In genomic region chrX:93631657-93632449, GRCm38 (mm10) we compare ENCODE assay signal across 7 mouse cellular contexts. TPM values are rescaled to one million over a fixed set of nuclear protein-coding genes. Genes with fewer than 3 reads are reported as not detected.
DNase-seq lines count a peak whose midpoint lies in the region; ATAC-seq and TF ChIP-seq lines count a peak whose summit lies in the region.

Gene Pola1, minus strand, starts transcription at chrX:93632155.

- no peak for TF ChIP-seq CTCF in kidney, adult 2 months (conservative IDR thresholded peaks at IDR 0.05; ENCODE audit: insufficient read depth, insufficient read length, low read depth, low read length)
- no peak for TF ChIP-seq CTCF in spleen, adult 2 months (IDR thresholded peaks at IDR 0.05; ENCODE audit: extremely low read depth, insufficient read depth, insufficient read length, insufficient replicate concordance)

- H3K4me2 ChIP-seq in embryonic facial prominence, embryonic 11.5 days (ENCODE audit: low read depth, low read length) = peak within 1 kb of the TSS; percentile 43
- peak within 1 kb of the TSS; percentile 54 for H3K4me2 ChIP-seq in limb, embryonic 12.5 days
- H3K4me2 ChIP-seq in midbrain, embryonic 15.5 days = peak within 1 kb of the TSS; percentile 58

- 17% methylated on average over 52 of the region's 53 CpGs for WGBS in embryonic facial prominence, embryonic 11.5 days
- WGBS in kidney, adult 2 months = under 1% methylated on average over 53 of the region's 53 CpGs
- 19% methylated on average over 53 of the region's 53 CpGs for WGBS in limb, embryonic 12.5 days
- WGBS in midbrain, embryonic 15.5 days = 22% methylated on average over 53 of the region's 53 CpGs
- 25% methylated on average over 53 of the region's 53 CpGs for WGBS in spleen, adult 2 months

- no peak within 1 kb of the TSS for H3K27ac ChIP-seq in embryonic facial prominence, embryonic 11.5 days (replicated peaks; ENCODE audit: low read depth, low read length)
- peak within 1 kb of the TSS; percentile 59; the same call in 1 of the 2 replicates for H3K27ac ChIP-seq in kidney, adult 2 months (ENCODE audit: insufficient read depth, low read depth, low read length)
- peak within 1 kb of the TSS; percentile 69; the same call in 1 of the 2 replicates for H3K27ac ChIP-seq in limb, embryonic 12.5 days
- peak within 1 kb of the TSS; percentile 51 for H3K27ac ChIP-seq in midbrain, embryonic 15.5 days
- peak within 1 kb of the TSS; percentile 50 for H3K27ac ChIP-seq in spleen, adult 2 months (ENCODE audit: insufficient read depth, low read length)

- ATAC-seq in embryonic facial prominence, embryonic 11.5 days (replicated peaks; ENCODE audit: insufficient number of reproducible peaks, low FRiP score, low TSS enrichment, low read depth) = peak; percentile 97
- ATAC-seq in limb, embryonic 12.5 days (ENCODE audit: insufficient number of reproducible peaks, insufficient read depth, low FRiP score, low TSS enrichment, low read depth) = peak; percentile 98
- peak; percentile 99 for ATAC-seq in midbrain, embryonic 15.5 days (replicated peaks)

- no peaks in the 10 kb centered on the region for H3K9me3 ChIP-seq in embryonic facial prominence, embryonic 11.5 days (replicated peaks; ENCODE audit: control insufficient read depth, low read length)
- no peaks in the 10 kb centered on the region for H3K9me3 ChIP-seq in limb, embryonic 12.5 days
- H3K9me3 ChIP-seq in midbrain, embryonic 15.5 days = no peaks in the 10 kb centered on the region

- no peaks in the 10 kb centered on the region for H3K27me3 ChIP-seq in embryonic facial prominence, embryonic 11.5 days (ENCODE audit: control insufficient read depth, insufficient read depth, low read length)
- no peaks in the 10 kb centered on the region for H3K27me3 ChIP-seq in kidney, adult 2 months (replicated peaks; ENCODE audit: control insufficient read depth, insufficient read depth, low read length)
- peaks cover 3% of the 10 kb centered on the region for H3K27me3 ChIP-seq in limb, embryonic 12.5 days
- no peaks in the 10 kb centered on the region for H3K27me3 ChIP-seq in midbrain, embryonic 15.5 days (replicated peaks)
- H3K27me3 ChIP-seq in spleen, adult 2 months (ENCODE audit: control insufficient read depth, insufficient read depth, low read length) = no peaks in the 10 kb centered on the region

- peak within 1 kb of the TSS; percentile 58 for H3K9ac ChIP-seq in embryonic facial prominence, embryonic 11.5 days (replicated peaks; ENCODE audit: low read length)
- H3K9ac ChIP-seq in limb, embryonic 12.5 days (replicated peaks) = peak within 1 kb of the TSS; percentile 51
- H3K9ac ChIP-seq in midbrain, embryonic 15.5 days = peak within 1 kb of the TSS; percentile 40

- peak within 1 kb of the TSS; percentile 55 for H3K4me3 ChIP-seq in embryonic facial prominence, embryonic 11.5 days (ENCODE audit: low read depth, low read length)
- peak within 1 kb of the TSS; percentile 81 for H3K4me3 ChIP-seq in kidney, adult 2 months (ENCODE audit: insufficient read depth, low read depth, low read length)
- peak within 1 kb of the TSS; percentile 51 for H3K4me3 ChIP-seq in limb, embryonic 12.5 days (replicated peaks)
- H3K4me3 ChIP-seq in midbrain, embryonic 15.5 days = peak within 1 kb of the TSS; percentile 60
- H3K4me3 ChIP-seq in spleen, adult 2 months (ENCODE audit: extremely low read depth, insufficient read depth, insufficient read length) = peak within 1 kb of the TSS; percentile 94

- H3K36me3 ChIP-seq in embryonic facial prominence, embryonic 11.5 days (replicated peaks; ENCODE audit: control insufficient read depth, insufficient read depth, low read depth, low read length) = no peaks in the 10 kb centered on the region
- no peaks in the 10 kb centered on the region for H3K36me3 ChIP-seq in kidney, adult 2 months (ENCODE audit: control insufficient read depth, insufficient read depth, low read length)
- H3K36me3 ChIP-seq in limb, embryonic 12.5 days = no peaks in the 10 kb centered on the region
- H3K36me3 ChIP-seq in midbrain, embryonic 15.5 days (replicated peaks) = no peaks in the 10 kb centered on the region
- no peaks in the 10 kb centered on the region for H3K36me3 ChIP-seq in spleen, adult 2 months (ENCODE audit: control insufficient read depth, insufficient read depth, low read length)

- H3K4me1 ChIP-seq in embryonic facial prominence, embryonic 11.5 days (ENCODE audit: control insufficient read depth, insufficient read depth, low read length) = no peaks in the 10 kb centered on the region
- no peaks in the 10 kb centered on the region for H3K4me1 ChIP-seq in kidney, adult 2 months (ENCODE audit: control insufficient read depth, insufficient read depth, low read length)
- no peaks in the 10 kb centered on the region for H3K4me1 ChIP-seq in limb, embryonic 12.5 days (replicated peaks)
- peaks cover 5% of the 10 kb centered on the region for H3K4me1 ChIP-seq in midbrain, embryonic 15.5 days
- H3K4me1 ChIP-seq in spleen, adult 2 months (ENCODE audit: control insufficient read depth, insufficient read depth, insufficient read length) = 0 out of 2 replicates have a peak, but pooled peaks cover 2% of the 10 kb centered on the region

- no peak for TF ChIP-seq POLR2A in kidney, adult 2 months (IDR thresholded peaks at IDR 0.05; ENCODE audit: low read depth, low read length)
- TF ChIP-seq POLR2A in spleen, adult 2 months (IDR thresholded peaks at IDR 0.05; ENCODE audit: low read depth, low read length) = no peak

- DNase-seq in adrenal gland, postnatal 14 days = peak; percentile 92
- peak; percentile 87 for DNase-seq in embryonic facial prominence, embryonic 11.5 days (ENCODE audit: low spot score)
- peak; percentile 87 to 94 for DNase-seq in heart, adult 18-20 months
- DNase-seq in kidney, adult 2 months = peak; percentile 92
- DNase-seq in spleen, adult 2 months (ENCODE audit: low read depth in 1 of 2, low spot score in 2 of 2) = peak; percentile 38 to 65

RNA-seq across cellular contexts. Expression of gene Pola1, which starts in this region (rescaled TPM):
- total RNA-seq in adrenal gland, postnatal 14 days (2021) = 16.1 and 18.3 TPM in 2 replicates
- 21.4 and 22.6 TPM in 2 replicates for polyA plus RNA-seq in embryonic facial prominence, embryonic 11.5 days (2014; fragmentation: Nextera tagmentation; extraction: Ambion mirVana)
- 1 to 10 TPM; 4.9 to 5.5 TPM for total RNA-seq in heart, adult 18-20 months (2021)
- polyA plus RNA-seq in kidney, adult 2 months (2012; rRNA removed) = 0.26 and 0.45 TPM in 2 replicates
- 28.8 and 30.3 TPM in 2 replicates for polyA plus RNA-seq in limb, embryonic 12.5 days (2016; fragmentation: Nextera tagmentation; extraction: Ambion mirVana)
- polyA plus RNA-seq in midbrain, embryonic 15.5 days (2015; fragmentation: Nextera tagmentation; extraction: Ambion mirVana) = 5.4 TPM in 2 replicates
- polyA plus RNA-seq in spleen, adult 2 months (2012; rRNA removed) = 0.52 and 0.61 TPM in 2 replicates

Comparison
In these comparisons a context has a peak if more than half of its experiments do, and no peak if none do; other contexts are left out.
1. Peak in DNase-seq, H3K4me3 ChIP-seq and H3K27ac ChIP-seq in kidney, adult 2 months; RNA of the gene not detected or under 1 TPM.
2. Peak in DNase-seq, H3K4me3 ChIP-seq and H3K27ac ChIP-seq in spleen, adult 2 months; RNA of the gene not detected or under 1 TPM.